Mouse (Mus musculus): ENCODE measurements around the gene Gm14180.
"Not testable (repeated sequence)": the region's sequence is repeated elsewhere in the genome, so short reads cannot be mapped to it uniquely, and the experiment has no call there.

The Gm14180 gene

DNA sequence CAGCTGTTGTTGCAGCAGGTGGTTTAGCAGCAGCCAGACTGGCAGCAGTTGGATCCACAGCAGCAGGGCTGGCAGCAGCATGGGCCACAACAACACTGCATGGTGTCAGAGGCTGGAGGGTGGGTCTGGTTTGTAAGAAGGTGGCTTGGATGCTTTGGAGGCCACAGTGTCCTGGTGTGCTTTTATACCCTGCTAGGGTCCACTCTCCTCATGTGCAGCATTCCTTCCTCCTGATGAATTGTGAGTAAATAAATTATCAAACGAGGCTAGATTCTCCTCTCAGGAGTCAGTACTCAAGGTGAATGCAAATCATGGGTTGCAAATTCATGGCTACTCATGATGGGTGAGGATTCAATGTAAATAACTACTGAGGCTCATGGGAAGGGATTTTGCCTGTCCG, at the start of gene Gm14180:
TSS of gene Gm14180 (minus strand) at position 101 of the 400 bp plus-strand sequence.
- in situ Hi-C loops (cut with MboI; ENCODE audit: unreplicated experiment in 2 of 2) = no loop called here

- in situ Hi-C loops (cut with MboI; ENCODE audit: unreplicated experiment in 2 of 2) = no loop called here
Observed at GRCm38 (mm10) chr11:99780604-99781003, 46.5 kb upstream of the Gm14180 start, which contains the start of gene Krtap4-8. Gene Krtap4-8 (minus strand): TSS chr11:99780704.

DNA sequence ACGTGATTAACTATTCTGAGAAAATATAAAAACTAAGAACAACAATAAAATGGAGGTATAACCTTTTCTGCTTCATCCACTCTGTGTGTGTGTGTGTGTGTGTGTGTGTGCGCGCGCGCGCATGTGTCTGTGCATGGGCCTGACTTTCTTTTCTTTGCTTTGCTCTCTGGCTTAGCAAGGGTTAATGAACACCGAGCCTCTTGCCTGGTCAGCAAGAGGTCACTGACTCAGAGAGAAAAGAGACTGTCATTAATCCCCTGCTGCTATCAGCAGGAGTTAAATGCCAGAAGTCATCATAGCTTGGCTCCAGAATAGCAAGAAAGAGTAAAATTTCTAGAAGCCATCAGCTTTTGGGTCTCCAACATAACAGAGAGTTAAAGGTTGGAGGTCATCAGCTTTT, 44.3 kb upstream of the Gm14180 start:
- in situ Hi-C loops (cut with MboI; ENCODE audit: unreplicated experiment in 2 of 2) = no loop called here

- in situ Hi-C loops (cut with MboI; ENCODE audit: unreplicated experiment in 2 of 2) = not testable (repeated sequence)
Observed at GRCm38 (mm10) chr11:99772813-99773212, 38.7 kb upstream of the Gm14180 start, which contains the start of gene Gm11595. Gene Gm11595 (minus strand): TSS chr11:99772913.

DNA sequence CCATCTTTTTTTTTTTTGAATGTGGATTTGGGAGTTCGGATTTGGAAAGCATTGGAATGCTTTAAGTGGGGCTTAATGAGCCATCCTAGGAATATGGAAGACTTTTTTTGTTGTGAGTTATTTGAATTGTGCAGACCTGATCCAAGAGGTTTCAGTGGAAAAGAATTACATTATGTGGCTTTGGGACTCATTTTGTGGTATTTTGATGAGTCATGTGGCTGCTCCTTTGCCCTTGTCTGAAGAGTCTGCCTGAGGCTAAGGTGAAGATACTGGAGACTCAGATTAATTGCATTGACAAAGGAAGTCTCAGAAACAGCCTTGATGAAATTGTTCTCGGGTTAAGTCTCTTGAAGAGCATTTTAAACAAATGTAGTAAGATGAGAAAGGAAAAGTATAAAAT, 34.3 kb upstream of the Gm14180 start:
- in situ Hi-C loops (cut with MboI; ENCODE audit: unreplicated experiment in 2 of 2) = no loop called here

DNA sequence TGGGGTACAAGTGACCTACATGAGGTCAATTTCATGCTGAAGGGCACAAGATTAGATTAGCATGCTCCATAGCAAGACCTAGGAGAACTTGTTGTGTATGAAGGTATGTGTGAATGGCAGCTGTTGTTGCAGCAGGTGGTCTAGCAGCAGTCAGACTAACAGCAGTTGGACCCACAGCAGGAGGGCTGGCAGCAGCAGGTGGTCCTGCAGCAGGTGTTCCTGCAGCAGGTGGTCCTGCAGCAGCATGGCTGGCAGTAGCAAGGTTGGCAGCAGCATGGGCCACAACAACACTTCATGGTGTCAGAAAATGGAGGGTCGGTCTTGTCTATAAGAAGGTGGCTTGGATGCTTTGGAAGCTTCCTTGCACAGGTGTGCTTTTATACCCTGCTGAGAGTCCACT, 24.8 kb upstream of the Gm14180 start:
- in situ Hi-C loops (cut with MboI; ENCODE audit: unreplicated experiment in 2 of 2) = no loop called here

DNA sequence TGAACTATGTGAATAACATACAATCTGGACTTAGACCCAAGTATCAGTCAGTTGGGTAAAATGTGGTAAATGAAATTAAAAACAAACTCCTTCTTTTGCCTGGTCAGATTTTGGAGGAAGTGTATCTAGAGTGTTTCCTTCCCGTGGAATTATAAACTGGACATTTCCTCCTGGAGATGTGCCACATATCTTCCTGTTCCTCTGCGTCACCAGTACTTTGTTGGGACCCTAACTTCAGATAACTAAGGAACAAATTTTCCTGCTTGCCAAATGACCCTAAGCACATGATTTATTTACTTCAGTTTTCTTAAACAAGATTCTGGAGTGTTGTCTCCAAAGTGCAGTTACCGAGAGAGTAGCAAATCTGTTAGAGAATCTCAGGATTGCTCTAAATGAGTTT, 9.9 kb upstream of the Gm14180 start:
- in situ Hi-C loops (cut with MboI; ENCODE audit: unreplicated experiment in 2 of 2) = no loop called here

- in situ Hi-C loops (cut with MboI; ENCODE audit: unreplicated experiment in 2 of 2) = no loop called here
Observed at GRCm38 (mm10) chr11:99724061-99724460, 10.0 kb downstream of the Gm14180 start.

DNA sequence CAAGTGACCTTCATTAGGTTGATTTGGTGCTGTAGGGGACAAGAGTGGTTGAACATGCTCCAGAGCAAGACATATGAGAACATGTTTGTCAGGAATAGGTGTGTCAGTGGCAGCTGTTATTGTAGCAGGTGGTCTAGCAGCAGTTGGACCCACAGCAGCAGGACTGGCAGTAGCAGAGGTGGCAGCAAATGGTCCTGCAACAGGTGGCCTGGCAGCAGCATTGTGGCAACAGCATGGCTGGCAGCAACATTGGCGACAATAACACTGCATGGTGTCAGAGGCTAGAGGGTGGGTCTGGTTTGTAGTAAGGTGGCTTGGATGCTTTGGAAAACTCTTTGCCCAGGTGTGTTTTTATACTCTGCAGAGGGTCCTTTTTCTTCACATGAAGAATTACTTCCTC, 15.3 kb downstream of the Gm14180 start:
- in situ Hi-C loops (cut with MboI; ENCODE audit: unreplicated experiment in 2 of 2) = no loop called here

- in situ Hi-C loops (cut with MboI; ENCODE audit: unreplicated experiment in 2 of 2) = no loop called here
Observed at GRCm38 (mm10) chr11:99690463-99690862, 43.6 kb downstream of the Gm14180 start, which contains the start of gene Gm14190. Gene Gm14190 (minus strand): TSS chr11:99690740.

- in situ Hi-C loops (cut with MboI; ENCODE audit: unreplicated experiment in 2 of 2) = not testable (repeated sequence)
Observed at GRCm38 (mm10) chr11:99685235-99685634, 48.9 kb downstream of the Gm14180 start.

Measured in v-Abl transformed pro-B cells (cell line).